Mouse (Mus musculus) stomach, embryonic 16.5 days (tissue): ENCODE results near the gene Gon4l. TPM values are rescaled to one million over a fixed set of nuclear protein-coding genes. Genes with fewer than 3 reads are reported as not detected.

Source experiments
- ATAC-seq: fragments of 200-750 bp; cut with Nextera tagmentation; 2 replicates; pipeline ENCODE4 v1.8.0; 2017; ENCODE audit warnings: moderate number of reproducible peaks, moderate TSS enrichment; ENCODE audit not compliant: insufficient read depth, low FRiP score
- H3K27ac ChIP-seq: fragments of 300-500 bp; sonication (generic); 2 replicates; pipeline ENCODE4 v1.5.1; 2014; ENCODE audit warnings: low read length
- H3K27me3 ChIP-seq: fragments of 300-500 bp; sonication (generic); 2 replicates; pipeline ENCODE4 v1.6.1; 2014; ENCODE audit warnings: low read length, control low read depth, mixed read lengths; ENCODE audit not compliant: control insufficient read depth, insufficient read depth
- H3K36me3 ChIP-seq: fragments of 300-500 bp; sonication (generic); 2 replicates; pipeline ENCODE4 v1.6.1; 2014; ENCODE audit warnings: low read length; ENCODE audit not compliant: control insufficient read depth, insufficient read depth
- H3K4me1 ChIP-seq: fragments of 300-500 bp; sonication (generic); 2 replicates; pipeline ENCODE4 v1.6.1; 2014; ENCODE audit warnings: low read length, control low read depth, mixed read lengths; ENCODE audit not compliant: control insufficient read depth, insufficient read depth
- H3K4me2 ChIP-seq: fragments of 300-500 bp; sonication (generic); 2 replicates; pipeline ENCODE4 v1.6.1; 2014; ENCODE audit warnings: low read depth, low read length, mixed read lengths
- H3K4me3 ChIP-seq: fragments of 300-500 bp; sonication (generic); replicated peaks from 2 replicates; pipeline ENCODE4 v1.5.1; 2014; ENCODE audit warnings: mild to moderate bottlenecking, low read length
- H3K9ac ChIP-seq: fragments of 300-500 bp; sonication (generic); 2 replicates; pipeline ENCODE4 v1.6.1; 2014; ENCODE audit warnings: low read length
- H3K9me3 ChIP-seq: fragments of 300-500 bp; sonication (generic); replicated peaks from 2 replicates; pipeline ENCODE4 v1.6.1; 2016; ENCODE audit warnings: low read length, control low read depth; ENCODE audit not compliant: control insufficient read depth
- WGBS: fragments of 180-500 bp; shearing (Covaris S2); extraction: QIAGEN DNeasy Blood & Tissue Kit; methylation state at CpG from one replicate; pipeline ENCODE4 v1.1.7; 2014; 5-methylcytosine and 5-hydroxymethylcytosine counted together
- polyA plus RNA-seq: library from polyadenylated mRNA; unstranded; fragments of >200 nt; fragmentation: Nextera tagmentation; extraction: Ambion mirVana; gene quantifications from 2 replicates; pipeline ENCODE4 v1.2.1, GENCODE M21; 2015

Gene Gon4l
- polyA plus RNA-seq, 1 experiment from 2014 or later: 9.1 TPM

GRCm38 (mm10) chr3:88950576-88951326, 115.7 kb downstream of the Gon4l start, which contains the start of the genes Ash1l and Dap3:
Ash1l (plus strand) TSS chr3:88950622.
Dap3 (minus strand) TSS chr3:88951181.
- H3K36me3 ChIP-seq: no peaks in the 10 kb centered on the region
- H3K4me1 ChIP-seq: peaks cover 27% of the 10 kb centered on the region
- no peaks in the 10 kb centered on the region for H3K27me3 ChIP-seq
- H3K4me2 ChIP-seq: peak within 1 kb of the TSS; percentile 90
- under 1% methylated on average over 49 of the region's 64 CpGs for WGBS
- peak; percentile 71 for ATAC-seq
- H3K4me3 ChIP-seq: peak within 1 kb of the TSS; percentile 99
- peak within 1 kb of the TSS; percentile 99 for H3K9ac ChIP-seq
- peak within 1 kb of the TSS; percentile 100 for H3K27ac ChIP-seq
- H3K9me3 ChIP-seq: no peaks in the 10 kb centered on the region

- Histone ChIP-seq H3K4me2 (peak overlapping the region; percentile 90), H3K27me3 (no peaks in the 10 kb centered on the region), H3K4me1 (peaks cover 27% of the 10 kb centered on the region), H3K4me3 (peak overlapping the region; percentile 99), H3K9me3 (no peaks in the 10 kb centered on the region), H3K36me3 (no peaks in the 10 kb centered on the region), H3K9ac (peak overlapping the region; percentile 99), H3K27ac (peak overlapping the region; percentile 100)
- ATAC-seq: no peak
- WGBS: 2% methylated on average over 5 of the region's 5 CpGs
These were observed 116.3 kb downstream of the Gon4l start for GRCm38 (mm10) chr3:88951327-88951800.

- H3K4me3 ChIP-seq: no peak overlapping the region
- ATAC-seq: no peak
- no peaks in the 10 kb centered on the region for H3K36me3 ChIP-seq
- no peaks in the 10 kb centered on the region for H3K9me3 ChIP-seq
- WGBS: 74% methylated on average over 4 of the region's 4 CpGs
- H3K27me3 ChIP-seq: no peaks in the 10 kb centered on the region
- no peak overlapping the region for H3K27ac ChIP-seq
- H3K4me1 ChIP-seq: peaks cover 19% of the 10 kb centered on the region
- H3K9ac ChIP-seq: no peak overlapping the region
- no peak overlapping the region for H3K4me2 ChIP-seq
These were observed 118.2 kb downstream of the Gon4l start for GRCm38 (mm10) chr3:88953246-88953645.

DNA sequence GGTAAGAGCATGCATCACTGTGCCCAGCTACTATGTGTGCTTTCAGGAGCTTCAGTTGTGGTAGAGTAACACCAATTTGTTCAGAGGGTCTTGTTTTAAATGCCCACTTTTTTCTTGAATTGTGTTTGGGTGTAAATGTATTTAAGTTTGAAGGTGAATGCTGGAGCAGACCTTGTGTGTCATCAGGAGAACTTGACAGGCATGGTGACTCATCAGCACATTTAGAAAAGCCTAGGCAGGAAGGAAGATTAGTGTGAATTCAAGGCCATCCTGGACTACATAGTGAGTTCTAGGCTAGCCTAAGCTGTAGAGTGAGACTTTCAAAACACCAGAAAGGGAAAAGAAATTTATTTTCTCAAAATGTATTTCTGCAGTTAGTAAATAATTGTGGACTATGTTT, 118.7 kb downstream of the Gon4l start:
- Histone ChIP-seq H3K27me3 (no peaks in the 10 kb centered on the region), H3K4me1 (peaks cover 15% of the 10 kb centered on the region), H3K36me3 (no peaks in the 10 kb centered on the region), H3K4me2 (no peak overlapping the region), H3K27ac (no peak overlapping the region), H3K9ac (no peak overlapping the region), H3K9me3 (no peaks in the 10 kb centered on the region), H3K4me3 (no peak overlapping the region)
- no peak for ATAC-seq

Other genes with a start within 250 kb of the Gon4l start
- 75.4 and 81.3 TPM in 2 replicates for gene Arhgef2, start 229.3 kb upstream of the Gon4l start, polyA plus RNA-seq
- not detected in 2 replicates for gene Rxfp4, start 182.1 kb upstream of the Gon4l start, polyA plus RNA-seq
- gene Khdc4, start 149.4 kb upstream of the Gon4l start, polyA plus RNA-seq: 71.4 and 72.3 TPM in 2 replicates
- 64.4 and 75.9 TPM in 2 replicates for gene Rit1, start 118.4 kb upstream of the Gon4l start, polyA plus RNA-seq
- 20.3 and 21.7 TPM in 2 replicates for gene Syt11, start 60.1 kb upstream of the Gon4l start, polyA plus RNA-seq
- 35.3 and 37.6 TPM in 2 replicates for gene Msto1, start 78.8 kb downstream of the Gon4l start, polyA plus RNA-seq
- 16.9 and 19.3 TPM in 2 replicates for gene Ash1l, start 115.4 kb downstream of the Gon4l start, polyA plus RNA-seq
- 123 and 132 TPM in 2 replicates for gene Dap3, start 116.0 kb downstream of the Gon4l start, polyA plus RNA-seq